Mouse (Mus musculus): ENCODE measurements around the gene Clec2e.
"Not testable (repeated sequence)": the region's sequence is repeated elsewhere in the genome, so short reads cannot be mapped to it uniquely, and the experiment has no call there.

The Clec2e gene

DNA sequence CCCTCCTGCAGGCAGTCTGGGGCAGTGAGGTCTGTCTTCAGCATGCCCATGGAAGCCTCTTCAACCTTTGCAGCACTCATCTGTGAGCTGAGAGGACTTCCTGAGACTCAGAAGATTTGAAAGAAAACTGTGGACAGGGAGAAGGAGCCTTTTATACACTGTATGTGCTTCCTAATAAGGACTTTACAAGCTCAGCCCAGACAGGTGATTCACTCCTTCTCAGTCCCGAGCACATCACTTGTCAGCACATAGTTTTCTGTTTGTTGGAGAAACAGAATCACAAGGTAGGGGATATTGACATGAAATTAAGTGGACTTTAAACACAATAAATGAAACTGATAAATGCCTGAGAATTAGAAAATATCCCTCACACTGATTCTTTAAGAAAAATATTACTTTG lies at the start of gene Clec2e:
Gene Clec2e (minus strand): TSS at position 120 of the 400 bp plus-strand sequence.
- DNase-seq (ENCODE audit: low read depth, low spot score): not testable (repeated sequence)

DNA sequence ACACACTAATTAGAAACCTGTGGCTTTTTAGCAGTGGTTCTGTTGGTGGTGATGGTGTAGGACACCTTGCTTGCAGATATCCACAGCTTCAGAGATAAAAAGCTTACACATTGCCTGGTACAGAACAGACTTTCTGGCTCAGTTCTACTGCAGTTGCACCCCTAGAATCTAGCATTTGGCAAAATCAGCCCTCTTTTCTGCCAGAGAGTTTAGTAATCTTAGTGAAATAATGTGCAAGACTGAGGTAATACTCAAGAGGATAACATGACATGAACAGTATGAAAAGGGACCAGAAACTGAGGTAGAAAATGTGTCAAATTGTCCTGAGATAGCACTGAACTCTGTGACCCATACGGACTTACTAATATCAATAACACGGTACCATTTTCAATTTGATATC lies 46.1 kb upstream of the Clec2e start:
- DNase-seq (ENCODE audit: low read depth, low spot score): no peak

DNA sequence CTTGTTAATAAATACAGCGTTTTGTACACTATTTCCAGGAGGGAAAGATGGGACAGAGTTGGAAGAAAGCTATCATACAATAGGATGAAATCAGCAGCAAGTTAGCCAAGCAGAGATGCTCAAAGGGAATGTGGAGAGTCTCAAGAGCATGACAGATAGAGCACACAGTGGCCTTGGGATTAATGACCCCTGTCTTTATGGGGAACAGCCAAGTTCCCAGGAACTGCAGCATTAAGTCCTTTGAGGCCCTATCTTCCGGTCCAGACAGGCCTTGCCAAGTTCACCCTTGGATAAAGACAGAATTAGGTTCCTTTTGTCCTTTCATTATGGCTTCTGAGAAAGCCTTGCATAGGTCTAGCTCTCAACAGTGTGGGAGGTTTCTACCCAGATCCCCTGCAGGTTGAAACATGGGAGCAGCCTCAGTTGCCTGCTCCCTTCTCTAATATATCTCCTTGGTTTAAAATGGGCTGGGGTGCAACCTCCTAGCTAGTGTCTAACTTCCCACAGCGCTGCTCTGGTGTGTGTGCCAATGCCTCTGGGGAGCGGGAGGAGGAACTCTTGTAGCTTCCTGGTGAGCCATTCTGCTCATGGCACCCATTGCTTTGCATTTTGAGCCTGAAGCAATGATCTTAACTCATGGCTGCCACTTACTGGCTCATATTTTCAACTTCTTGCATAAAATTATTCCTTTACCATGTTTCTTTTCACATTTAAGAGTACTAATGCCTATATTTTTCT lies 32.1 kb upstream of the Clec2e start:
- no peak for DNase-seq (ENCODE audit: low read depth, low spot score)

DNA sequence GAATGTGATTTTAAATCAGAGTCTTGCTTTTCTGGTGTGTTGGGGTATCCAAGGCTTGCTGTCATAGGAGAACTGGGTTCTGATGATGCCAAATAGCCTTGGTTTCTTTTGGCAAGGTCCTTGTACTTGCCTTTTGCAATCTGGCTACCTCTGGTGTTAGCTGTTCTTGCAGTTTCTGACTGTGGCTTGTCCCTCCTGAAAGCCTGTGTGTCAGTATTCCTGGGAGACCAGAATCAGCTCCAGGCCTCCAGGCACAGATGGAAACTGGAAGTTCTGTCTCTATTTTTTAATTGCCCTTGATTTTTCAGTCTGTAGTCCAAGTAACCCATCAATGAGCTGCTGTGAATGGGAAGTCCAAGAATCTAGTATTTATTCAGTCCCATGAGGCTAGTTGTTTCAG lies 26.1 kb upstream of the Clec2e start:
- DNase-seq (ENCODE audit: low read depth, low spot score): no peak

DNA sequence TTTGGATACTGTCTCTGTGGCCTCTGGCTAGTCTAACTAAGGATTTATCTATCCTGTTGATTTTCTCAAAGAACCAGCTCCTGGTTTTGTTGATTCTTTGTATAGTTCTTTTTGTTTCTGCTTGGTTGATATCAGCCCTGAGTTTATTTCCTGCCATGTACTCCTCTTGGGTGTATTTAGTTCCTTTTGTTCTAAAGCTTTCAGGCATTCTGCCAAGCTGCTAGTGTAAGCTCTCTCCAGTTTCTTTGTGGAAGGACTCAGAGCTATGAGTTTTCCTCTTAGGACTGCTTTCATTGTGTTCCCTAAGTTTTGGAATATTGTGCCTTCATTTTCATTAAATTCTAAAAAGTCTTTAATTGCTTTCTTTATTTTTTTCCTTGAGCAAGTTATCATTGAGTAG lies 23.8 kb upstream of the Clec2e start:
- DNase-seq (ENCODE audit: low read depth, low spot score): not testable (repeated sequence)

DNA sequence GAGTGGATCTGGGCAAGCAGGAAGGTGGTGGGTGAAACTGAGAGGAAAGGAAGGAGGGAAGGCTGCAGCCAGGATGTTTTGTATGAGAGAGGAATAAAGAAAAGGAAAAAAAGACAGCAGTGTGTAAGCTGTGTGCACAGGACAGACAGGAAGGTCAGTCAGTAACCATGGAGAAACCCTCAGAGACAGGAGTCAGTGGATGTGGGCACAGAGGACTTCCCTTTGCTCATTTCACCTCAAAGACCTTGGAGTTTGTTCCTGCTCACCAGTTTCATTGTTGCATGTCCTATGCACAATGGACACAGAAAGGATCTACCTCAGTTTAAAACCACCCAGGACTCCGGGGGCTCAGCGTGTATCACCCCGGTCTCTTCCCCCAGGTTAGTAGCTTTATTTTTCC lies 15.5 kb upstream of the Clec2e start:
- no peak for DNase-seq (ENCODE audit: low read depth, low spot score)

DNA sequence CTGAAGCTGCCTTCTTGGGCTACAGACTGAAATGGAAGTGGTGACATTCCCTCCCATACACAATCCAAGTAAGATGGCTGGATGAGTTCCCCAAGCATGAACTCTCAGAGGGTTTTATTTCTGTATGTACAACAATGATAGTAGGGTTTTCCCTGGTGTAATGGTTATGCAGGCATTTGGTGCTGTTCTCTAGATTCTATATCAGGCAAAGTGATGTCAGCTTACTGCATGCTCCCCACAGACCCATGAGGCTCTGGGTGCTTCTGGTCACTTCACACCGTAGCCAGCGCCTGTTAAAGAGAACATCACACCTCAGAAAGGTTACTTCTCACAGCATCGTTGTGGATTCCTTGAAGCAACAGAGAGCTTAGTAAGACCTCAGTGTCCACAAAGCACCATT lies 13.5 kb upstream of the Clec2e start:
- DNase-seq (ENCODE audit: low read depth, low spot score): not testable (repeated sequence)

DNA sequence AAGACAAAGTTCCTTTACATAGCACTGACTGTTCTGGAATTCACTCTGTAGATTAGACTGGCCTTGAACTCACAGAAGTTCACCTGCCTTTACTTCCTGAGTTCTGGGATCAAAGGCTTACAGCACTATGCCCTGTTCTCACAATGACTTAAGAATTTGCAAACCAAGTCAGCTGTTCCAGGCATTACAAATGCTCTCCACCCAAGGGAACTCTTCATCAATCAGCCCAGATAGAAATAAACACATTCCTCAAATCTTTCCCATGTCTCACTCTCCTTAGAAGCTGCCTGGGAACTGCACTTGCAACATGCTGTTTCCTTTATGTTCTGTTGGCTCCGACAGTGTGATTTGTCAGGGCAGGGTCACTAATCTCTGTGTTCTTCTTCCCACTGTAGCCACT lies 13.1 kb upstream of the Clec2e start:
- DNase-seq (ENCODE audit: low read depth, low spot score): no peak

DNA sequence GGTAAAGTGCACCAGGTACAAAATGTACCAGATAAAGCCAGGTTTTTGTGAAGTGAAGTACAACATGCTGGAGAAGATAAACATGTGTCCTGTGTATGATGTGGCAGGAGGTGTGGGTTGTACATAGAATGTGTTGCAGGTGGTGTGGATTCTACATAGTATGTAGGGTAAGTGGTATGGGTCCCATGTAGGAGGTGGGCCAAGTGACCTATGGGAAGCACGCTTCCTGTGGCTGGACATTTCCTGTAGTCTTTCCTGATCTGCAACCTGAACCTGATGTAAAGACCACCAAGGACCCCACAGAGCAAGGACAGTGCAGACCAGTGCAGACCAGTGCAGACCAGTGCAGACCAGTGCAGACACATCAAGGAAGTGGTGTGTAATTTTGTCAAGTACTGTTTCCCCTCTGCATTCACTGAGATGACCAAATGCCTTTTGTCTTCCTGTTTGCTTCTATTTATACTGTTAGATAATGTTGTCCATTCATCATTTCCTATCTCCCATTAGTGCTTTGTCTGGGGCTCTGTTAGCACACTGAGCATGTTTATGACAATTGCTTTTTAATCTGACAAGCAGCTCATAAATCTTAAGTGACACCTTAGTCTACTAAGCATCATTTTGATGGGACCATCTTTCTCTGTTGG lies 12.4 kb upstream of the Clec2e start:
- DNase-seq (ENCODE audit: low read depth, low spot score): no peak

DNA sequence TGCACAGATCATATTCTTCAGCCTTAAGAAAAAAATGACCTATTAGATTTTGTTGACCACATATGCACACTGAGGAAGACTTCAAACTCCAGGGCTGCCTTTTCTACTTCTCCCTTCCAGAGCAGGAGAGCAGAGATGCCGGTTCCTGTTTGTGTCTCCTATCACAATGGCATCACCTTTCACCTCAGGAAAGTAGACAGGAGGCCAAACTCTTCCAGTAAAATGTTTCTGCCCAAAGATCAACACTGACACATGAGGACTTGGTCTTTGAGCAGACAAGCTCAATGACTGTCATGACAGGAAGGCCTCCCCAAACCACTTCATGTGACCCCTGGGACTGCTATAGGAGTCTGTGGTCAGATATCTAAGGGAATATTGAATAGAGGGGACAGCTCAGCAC lies 11.8 kb upstream of the Clec2e start:
- DNase-seq (ENCODE audit: low read depth, low spot score): no peak

DNA sequence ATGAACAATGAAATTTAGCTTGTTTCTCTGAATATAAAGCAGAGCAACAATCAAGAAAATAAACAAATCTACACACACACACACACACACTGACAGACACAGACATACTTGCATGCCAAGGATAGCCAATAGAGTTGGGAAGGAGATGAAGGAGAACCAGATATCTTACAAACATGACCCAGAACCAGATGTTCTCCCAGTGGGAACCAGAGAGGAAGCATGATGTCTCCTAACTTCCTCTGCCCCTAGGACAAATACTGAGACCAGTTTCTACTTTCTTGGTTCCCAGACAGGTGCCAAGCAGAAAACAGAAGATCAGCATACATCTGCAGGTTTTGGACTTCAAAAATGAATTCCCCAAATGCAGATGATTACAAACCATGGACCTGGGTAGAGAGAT lies 7.2 kb upstream of the Clec2e start:
- no peak for DNase-seq (ENCODE audit: low read depth, low spot score)

DNA sequence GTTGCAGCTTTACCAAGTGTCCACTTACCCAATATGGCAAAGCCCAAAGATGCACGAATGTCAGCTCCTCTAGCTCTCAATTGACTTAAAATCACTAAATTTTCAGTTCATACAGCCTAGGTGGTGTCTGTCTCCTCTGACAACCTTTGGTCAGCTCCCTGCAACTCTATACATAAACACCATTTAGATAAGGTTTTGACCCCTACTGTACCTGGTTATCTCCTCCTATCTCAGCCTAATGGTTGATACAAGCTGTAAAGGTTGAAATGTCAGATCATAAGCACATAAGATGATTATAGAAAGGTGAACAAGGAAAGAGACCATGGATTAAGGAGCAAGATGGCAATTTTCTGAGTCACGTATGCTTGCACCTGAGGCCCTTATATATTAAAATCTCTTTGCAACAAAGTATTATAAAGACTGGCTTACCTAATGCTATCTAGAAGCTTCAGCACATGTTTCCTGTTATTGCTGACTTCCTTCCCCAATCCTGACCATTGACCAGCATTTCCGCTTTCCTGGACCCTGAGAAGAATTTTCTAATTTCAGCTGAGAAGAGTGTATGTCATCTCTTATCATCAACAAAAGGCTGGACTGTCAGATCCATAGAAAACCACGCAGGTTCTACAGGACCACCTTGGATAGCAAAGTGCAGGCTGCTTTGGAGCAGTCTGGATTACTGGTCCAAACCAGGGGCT lies 2.3 kb upstream of the Clec2e start:
- no peak for DNase-seq (ENCODE audit: low read depth, low spot score)

DNA sequence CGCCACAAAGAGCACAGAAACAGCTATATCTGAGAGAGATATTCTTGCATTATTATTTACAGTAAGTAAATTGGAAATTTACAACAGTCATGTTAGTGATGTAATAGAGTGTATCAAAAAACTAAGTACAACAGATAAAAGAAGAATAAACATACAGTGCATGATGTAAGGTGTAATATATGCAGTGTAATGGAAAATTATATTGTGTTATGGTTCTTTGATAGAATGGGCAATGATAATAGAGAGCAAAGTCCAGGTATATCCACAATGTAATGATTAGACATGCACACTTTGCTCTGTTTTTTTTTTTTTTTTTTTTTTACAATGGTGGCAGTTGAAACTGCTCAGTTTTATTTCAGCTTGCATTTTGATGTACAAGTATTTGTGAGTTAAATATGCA lies 891 bp upstream of the Clec2e start:
- DNase-seq (ENCODE audit: low read depth, low spot score): no peak

DNA sequence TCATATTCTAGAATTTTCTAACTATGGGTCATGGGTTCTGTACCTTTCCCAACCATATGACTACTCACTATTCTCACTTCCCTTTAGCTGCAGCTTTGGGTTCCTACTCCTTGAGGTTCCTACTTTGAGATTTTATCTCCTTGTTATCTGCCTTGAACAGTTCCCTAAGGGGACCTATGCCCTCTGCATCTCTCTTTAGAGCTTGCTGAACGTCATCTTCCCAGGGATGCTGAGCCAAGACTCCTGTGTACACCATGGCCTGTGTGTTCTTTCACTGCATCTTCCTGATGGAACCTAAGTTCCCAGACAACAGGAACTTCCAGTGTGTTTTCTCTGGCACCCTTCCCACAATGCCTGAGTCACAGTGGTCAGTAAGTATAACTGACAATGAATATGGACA lies 2.8 kb downstream of the Clec2e start:
- no peak for DNase-seq (ENCODE audit: low read depth, low spot score)

DNA sequence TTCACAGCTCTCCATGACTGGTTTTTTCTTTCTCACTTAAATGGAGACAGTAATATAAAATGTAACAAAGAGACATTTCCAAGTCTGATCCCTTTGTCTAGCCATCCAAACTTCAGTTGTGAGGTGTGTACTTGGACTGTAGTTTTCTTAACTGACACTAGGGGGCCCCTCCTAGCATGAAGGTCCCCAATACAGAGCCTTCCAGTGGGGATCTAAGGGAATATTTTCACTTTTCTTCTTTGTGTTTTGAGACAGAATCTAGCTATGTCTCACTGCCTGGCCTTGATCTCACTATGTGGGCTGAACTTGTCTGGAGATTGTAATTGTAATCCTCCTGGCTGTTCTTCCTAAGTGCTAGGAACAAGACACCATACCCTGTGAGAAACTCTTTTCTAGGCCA lies 5.5 kb downstream of the Clec2e start:
- no peak for DNase-seq (ENCODE audit: low read depth, low spot score)

DNA sequence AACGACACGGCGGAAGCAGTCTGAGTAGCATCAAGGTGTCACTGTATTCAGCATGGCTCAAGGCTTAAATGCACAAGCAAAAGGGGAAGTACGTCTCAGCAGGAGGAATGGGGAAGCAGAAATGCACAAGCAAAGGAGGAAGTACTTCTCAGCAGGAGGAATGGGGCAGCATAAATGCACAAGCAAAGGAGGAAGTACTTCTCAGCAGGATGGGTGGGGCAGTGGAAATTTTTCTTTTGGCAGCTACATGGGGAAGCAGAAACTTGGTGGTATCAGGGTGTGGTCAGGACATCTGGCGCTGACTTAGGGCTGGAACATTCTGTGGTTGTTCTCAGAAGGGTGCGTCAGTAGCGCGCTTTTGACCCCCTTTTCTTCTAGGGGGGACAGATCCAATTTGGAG lies 12.1 kb downstream of the Clec2e start:
- DNase-seq (ENCODE audit: low read depth, low spot score): not testable (repeated sequence)

DNA sequence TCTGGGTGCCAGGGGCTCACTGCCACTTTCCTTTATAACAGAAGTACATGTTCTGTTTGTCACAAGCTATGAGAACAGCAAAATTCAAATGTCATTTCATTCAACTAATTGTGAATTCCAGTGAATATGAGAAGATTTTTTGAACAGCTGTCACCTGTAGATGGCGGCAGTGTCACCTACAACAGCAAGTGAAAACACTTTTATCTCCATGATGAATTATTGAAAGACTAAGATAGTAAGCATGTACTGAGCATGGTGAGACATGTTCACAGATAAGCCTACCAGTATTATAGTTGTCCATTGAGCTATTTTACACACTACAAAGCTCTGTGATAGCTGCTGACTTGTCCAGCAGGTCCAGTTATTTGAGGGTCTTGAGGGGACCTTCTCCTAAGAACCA lies 12.6 kb downstream of the Clec2e start:
- DNase-seq (ENCODE audit: low read depth, low spot score): no peak

DNA sequence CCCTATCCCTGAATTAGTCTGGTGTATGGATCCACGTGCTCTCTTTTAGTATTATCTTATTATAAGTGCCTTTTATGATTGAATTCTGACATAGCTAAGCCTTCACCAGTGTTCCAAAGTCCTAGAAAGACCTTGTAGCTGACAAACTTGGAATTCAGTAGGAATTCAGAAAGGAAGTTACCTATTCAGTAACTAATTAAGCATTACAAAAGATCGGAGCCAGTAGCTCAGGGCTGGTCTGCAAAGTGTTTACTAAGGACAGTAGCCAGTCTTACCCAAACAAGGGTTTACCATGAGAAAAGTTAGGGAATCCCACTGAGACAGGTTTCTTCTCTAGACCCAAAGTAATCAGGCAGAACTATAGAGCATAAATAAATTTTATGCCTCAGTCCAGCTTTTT lies 14.7 kb downstream of the Clec2e start:
- not testable (repeated sequence) for DNase-seq (ENCODE audit: low read depth, low spot score)

DNA sequence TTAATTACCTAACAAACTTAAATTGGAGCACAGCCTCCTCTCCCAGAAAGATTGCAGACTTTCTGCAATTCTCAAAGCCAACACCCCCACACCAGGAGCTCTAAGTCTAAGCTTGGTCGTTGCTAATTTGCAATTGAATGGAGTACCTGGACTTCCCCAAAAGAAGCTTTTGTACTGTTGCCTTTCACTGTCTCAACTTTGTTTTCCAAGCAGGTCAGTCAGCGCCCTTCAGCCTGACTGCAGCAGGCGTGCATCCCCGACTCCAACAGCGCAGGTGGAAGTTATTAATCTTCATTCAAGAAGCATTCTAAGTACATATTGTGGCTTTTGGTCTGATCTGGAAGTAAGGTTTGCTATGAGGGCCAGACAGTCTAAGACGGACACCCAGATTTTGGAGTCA lies 15.6 kb downstream of the Clec2e start:
- DNase-seq (ENCODE audit: low read depth, low spot score): no peak

DNA sequence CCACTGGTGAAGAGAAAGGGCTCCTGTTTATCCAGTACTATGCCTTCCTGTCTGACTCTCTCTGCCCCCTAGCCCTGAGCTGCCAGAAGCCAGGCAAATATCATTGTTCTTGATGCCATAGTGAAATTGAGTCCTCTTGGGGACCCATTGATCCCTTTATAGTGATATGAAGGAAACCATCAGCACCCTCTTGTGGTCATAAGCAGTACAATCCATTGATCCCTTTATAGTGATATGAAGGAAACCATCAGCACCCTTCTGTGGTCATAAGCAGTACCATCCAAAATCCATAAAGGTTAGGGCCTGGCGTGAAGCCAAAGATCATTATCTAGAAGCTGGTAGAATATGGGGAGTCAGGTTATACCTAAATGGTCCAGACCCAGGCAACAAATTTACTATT lies 33.7 kb downstream of the Clec2e start:
- DNase-seq (ENCODE audit: low read depth, low spot score): no peak

DNA sequence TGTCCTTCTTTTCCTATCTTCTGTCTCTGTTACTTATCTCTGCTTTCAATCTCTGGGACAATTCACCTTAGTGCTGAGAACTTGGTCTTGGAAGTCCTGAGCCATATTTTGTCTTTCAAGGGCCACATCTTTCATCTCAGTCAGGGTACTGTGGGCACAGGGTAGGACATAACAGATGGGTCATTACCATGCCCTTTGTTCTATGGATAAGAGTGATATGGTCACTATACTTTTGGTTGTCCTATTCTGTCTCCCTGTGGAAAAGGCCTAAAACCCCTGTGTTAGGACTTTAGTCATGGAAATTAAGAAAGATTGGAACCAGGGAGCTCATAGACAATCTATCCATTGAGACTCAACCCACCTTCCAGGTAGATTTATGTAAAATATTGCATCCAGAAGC lies 34.2 kb downstream of the Clec2e start:
- DNase-seq (ENCODE audit: low read depth, low spot score): no peak

DNA sequence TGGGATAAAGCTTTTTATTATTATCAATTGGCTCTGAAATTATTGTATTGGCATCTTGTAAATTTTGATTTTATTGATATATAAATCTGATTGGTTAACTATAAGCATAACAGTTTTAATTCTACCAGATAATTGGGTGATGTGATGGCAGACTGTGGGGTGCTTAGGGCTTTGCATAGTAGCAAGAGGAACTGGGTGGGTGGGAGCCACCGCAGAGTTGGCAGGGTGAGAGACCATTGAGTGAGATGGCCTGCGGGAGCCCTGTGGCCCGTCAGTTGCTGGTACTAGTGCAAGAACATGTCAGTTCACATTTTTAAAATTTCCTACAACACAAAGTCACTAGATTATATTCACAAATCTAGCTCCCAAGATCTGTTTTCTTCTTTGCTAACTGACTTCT lies 34.9 kb downstream of the Clec2e start:
- no peak for DNase-seq (ENCODE audit: low read depth, low spot score)

DNA sequence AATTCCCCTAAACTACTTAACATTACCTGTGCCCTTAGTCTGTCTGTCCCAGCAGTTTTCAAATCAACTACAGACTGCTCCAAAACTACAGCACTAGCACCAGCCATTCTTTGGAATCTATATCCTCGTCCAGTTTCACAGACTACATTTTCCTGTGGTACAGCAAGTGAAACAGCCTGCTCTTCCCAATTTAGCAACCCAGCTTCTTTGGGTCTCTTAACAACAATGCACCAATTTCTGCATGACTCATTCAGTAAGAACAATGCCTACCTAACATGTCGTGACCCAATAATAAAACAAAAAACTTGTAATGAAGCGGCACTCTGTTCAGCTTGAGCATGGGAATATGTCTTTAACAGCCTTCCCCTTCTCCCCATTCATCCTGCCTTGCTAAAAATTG lies 35.3 kb downstream of the Clec2e start:
- DNase-seq (ENCODE audit: low read depth, low spot score): no peak

All from c-Kit-negative CD71-positive TER-119-positive erythroid progenitor cells, embryonic 14.5 days (primary cell).